Mouse (Mus musculus) lung, adult 2 months (tissue): ENCODE results near the gene Pcsk1n.

Experiments
- CTCF ChIP-seq: fragments of 200-500 bp; IDR thresholded peaks from 2 replicates; pipeline ENCODE4 v1.5.1; 2011; ENCODE audit warnings: mild to moderate bottlenecking, low read length, control low read depth; ENCODE audit not compliant: insufficient read depth
- POLR2A ChIP-seq: fragments of 200-500 bp; IDR thresholded peaks from 2 replicates; pipeline ENCODE4 v1.6.1; 2011; ENCODE audit warnings: low read depth, mild to moderate bottlenecking, control low read depth, low read length, borderline replicate concordance; ENCODE audit errors: extremely low read depth

DNA sequence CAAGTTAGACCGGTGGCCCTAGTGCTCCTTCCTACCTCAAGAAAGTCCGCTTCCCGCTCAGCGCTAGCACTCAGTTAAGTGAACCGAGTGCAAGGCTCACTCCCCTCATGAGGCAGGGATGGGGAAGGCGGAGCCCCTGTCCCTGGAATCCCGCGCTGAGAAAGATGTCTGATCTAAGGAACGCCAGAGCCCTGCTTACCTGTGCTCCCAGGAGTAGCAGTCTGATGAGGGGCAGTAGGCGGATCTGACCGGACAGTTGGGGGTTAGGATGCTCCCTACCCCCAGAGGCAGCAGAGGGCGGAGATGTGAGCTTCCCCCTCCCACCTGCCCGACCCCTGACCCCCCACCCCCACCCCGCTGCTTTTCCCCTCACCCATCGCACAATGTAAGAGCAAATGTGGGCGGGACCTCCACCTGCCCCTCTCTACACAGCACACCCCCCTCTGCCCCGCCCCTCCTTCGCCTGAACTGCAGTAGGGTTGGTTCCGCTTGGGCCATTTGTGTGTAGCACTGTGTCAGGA lies 8.7 kb downstream of the Pcsk1n start, which contains the start of gene Eras:
- TF ChIP-seq CTCF, result no peak
- no peak for TF ChIP-seq POLR2A
